Mouse (Mus musculus): ENCODE measurements at regions not wholly inside any gene's neighbourhood (a gene's known extent, or its start where the extent isn't known, plus 50 kb on each side); places are given as distances from the start of the nearest gene placed in this dataset.

DNA sequence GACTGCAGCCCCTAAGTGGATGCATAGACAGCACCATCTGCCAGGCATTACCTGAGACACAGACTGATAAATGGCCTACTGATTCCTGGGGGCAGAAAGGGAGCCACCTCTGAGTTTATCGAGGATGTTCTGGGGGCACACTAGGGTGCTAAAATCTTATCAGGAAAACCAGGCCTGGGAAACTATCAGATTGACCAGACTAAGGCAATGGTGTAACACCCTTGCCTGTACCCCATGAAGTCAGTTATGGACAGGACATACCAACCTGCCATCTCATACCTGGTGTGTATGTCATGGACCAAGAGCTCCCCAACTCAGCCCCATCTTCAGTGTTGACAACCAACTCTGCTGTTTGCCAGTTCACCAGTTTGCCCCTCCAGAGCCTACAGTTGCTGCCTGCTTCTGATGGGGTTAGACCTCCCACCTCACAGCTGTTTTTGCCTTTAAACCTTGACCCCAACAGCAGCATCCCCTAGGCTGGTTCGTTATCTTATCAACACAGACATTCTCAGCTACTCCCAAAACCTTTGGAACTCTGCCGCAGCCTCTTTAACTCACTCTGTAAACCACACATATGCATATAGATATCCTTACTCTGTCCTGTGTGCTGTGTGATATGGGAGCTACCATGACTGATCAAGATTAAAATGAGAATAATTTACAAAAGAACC, 83.6 kb upstream of the Irs2 start:
- DNase-seq, result no peak

DNA sequence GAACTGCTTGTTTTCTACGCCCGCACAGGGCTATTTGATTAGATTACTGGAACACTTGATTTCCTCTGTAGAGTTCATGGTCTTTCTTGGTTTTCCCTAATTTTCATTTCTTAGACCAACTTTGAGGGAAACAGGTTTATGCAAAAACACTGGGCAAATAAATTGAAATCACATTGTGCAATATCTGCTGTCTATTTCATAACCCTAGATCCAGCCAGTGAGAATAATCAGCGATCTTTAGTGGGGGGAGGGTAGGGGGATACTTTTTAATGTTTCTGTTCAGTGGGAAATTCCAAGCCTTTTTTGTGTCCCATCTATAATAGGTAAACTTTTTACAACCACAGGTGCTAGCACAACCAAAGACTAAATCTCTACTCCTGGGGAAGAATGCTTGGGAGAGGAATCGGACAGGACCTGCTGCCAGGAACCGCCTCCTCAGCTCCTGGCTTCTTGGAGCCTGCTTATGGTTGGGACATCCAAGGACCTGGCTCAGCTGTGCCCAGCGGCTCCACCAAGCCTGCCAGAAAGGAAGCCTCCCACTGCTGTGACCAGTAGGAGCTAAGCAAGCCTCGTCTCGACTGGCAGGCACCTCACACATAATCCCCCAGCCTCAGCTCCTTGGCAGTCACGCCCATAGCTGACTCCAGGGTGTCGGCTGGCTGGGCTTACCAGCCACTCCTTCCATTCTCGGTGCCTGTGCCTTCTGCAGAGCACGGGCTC, 80.8 kb upstream of the Irs2 start:
- DNase-seq, result no peak

DNA sequence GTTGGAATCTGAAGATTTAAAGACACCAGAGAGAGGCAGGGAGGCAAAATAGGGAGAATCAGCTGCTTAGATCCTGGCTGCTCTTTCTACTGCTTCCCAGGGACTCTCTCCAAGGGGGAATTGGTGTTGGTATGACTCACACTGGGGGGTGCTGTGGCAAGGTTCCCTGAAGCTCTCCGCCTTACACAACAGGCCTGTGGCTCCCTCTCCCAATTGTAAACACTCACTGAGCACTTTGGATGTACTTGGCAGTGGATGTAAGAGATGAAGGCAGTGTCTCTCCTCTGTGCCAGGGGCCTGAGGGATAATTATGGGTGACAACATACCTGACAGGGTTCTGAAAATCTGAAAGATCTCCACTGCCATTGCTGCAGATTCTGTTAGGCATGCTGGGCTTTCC, 77.0 kb upstream of the Irs2 start:
- DNase-seq, result no peak

DNA sequence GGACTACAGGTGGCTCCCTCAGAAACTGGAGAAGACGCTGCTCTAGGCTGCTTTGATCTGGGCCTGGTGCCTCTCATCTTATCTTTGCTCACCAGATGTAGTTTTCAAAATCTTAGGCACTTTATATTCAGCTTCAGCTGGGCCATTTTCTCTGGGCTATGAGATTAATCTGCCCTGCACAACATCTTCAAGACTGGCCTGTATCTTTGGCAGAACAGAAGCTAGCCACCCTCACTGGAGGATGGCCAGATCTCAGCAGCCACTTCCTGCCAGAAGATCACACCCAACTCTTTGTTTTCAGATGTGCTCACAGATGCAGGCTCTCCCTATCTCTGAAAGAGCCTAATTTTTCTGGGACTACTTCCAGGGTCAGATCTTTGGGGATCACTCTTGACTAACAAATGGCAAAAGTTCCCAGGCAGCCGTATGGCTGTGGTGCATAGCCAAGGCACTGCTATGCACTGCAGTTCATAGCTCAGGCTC, 75.8 kb upstream of the Irs2 start:
- no peak for DNase-seq

DNA sequence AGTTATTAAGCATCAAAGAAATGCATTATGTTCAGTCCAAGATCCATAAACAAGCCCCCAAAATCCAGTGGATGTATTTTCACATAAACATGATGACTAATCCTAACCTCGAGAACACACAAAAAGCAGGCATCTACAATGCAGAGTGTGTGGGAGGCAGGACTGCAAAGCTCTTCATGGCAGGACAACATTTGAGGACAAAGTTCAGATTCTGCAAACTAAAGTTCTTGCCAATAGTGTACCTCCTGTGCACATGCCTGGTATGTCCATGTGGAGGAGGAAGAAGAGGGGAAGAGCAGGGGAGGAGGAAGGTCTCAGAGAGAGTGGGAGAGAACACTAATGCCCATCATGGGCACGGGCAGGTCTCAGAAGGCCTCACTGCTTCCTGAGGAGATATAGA, 72.6 kb upstream of the Irs2 start:
- DNase-seq, result no peak

DNA sequence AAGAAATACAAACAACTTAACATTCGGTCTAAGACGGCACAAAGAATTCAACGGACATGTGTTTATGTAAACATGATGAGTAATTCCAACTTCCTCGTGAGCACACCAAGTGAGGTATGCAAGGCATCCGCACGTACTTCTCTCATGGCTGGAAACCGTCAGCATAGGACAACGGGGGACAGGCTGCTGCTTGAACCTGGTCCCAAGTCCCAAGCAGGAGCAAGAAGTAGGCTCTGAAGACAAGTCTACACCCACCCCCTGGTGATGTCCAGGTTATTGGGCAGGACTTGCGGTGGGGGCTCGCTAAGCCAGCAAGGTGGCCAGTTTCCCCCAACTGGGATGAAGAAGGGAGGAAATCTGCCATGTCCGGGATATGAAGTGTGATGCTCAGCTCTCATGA, 71.5 kb upstream of the Irs2 start:
- DNase-seq, result no peak

DNA sequence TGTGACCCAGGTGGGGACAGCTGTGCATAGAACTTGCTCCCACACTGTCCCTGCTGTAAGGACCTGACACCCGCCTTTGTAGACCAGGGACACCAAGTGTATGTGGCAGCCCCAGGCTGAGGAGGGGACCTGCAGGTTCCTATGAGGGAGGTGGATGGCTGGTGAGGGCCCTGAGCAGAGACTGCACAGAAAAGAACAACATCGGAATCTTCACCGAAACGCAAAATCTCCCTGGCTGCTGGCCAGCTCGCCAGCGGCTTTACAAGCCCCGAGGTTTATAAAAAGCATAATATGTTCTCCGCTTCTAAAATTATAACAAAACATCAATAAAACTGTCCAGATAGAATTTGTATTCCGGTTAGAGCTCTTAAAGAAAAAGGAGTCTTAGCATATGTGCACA, 68.9 kb upstream of the Irs2 start:
- no peak for DNase-seq

DNA sequence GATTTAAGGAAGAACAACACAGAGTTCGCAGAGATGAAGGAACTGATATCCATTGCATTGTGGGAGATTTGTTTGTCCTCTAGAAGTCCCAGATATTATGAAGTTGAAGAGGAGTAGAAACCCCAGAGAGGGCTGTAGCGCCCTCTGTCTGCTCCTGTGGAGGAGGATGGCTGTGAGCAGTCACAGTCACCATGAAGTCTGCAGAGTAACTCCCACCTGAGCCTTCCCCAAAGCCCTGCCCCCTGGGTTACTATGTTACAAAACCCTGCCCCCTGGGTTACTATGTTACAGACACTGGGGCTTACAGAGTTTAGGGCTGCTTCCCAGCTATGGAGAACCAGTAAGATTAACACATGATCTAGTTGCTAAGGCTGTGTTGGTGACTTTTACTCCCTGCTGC, 62.9 kb upstream of the Irs2 start:
- DNase-seq, result peak; percentile 24

DNA sequence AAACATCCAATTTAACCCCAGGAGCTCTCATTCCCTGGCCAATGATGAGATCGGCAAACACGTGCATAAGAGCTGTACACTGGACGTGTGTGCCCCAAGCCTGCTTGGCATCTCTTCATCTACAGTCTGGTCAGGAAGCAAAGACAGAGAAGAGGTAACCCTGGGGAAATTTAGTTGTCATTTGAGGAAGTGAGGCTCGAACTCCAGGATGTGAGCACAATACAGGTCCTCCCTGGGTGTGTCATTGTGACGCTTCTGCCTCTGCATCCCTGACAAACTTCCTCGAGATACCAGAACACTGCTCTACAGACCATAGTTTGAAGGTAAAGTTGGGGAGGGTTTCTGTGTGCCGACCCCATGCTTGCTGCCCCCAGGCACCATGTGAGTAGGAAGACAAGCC, 59.2 kb upstream of the Irs2 start:
- DNase-seq, result no peak

DNA sequence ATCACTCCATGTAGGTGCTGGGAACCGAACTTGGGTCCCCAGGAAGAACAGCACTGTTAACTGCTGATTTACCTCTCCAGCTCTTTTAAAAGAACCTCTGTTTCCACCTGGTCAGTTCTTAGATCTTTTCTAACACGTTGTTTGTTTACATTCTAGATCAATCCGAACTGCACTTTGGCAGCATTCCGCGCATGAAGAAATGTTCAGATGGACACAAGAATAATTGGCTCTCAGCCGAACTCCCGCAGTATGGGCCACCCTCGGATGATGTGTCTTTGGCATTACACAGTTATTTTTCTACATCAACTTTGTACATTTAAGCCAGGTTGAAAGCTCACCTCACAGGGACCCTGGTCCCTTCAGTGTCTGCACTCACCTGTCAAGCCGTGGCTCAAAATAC, 57.7 kb upstream of the Irs2 start:
- no peak for DNase-seq

DNA sequence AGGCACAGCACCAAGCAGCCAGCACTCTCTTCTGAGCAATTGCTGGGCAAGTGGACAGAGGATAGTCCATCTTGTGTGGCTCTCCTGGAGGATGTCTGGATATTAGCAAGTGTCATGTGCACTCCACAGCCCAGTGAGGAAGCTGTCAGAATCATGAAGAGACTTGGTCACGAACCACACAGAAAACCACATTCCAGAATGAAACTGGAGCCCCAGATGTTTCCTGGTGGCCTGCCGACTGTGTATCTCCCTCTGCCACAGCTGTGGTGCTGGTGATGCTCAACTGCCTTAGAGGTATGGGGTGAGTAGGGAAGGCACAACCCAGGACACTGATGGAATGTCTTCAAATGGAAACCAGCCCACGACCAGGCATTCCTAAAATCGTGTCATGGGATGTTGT, 57.0 kb upstream of the Irs2 start:
- no peak for DNase-seq

DNA sequence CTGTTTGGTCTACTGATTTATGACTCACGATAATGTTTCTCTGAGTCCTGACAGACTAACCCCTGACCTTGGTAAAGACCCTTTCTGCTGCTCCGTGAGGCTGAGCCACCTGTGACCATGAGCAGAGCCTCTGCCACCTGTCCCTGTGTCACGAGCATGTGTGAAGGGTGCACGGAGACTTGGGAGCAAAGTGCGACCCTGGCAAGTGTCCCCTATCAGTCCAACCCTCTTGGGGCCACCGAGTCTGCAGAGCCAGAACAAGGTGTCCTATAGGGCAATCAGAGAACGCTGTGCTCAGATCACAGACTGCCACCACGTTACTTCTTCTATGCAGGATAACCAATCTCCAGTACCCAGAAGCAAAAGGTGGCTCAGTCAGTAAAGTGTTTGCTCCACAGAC, 54.8 kb upstream of the Irs2 start:
- no peak for DNase-seq

DNA sequence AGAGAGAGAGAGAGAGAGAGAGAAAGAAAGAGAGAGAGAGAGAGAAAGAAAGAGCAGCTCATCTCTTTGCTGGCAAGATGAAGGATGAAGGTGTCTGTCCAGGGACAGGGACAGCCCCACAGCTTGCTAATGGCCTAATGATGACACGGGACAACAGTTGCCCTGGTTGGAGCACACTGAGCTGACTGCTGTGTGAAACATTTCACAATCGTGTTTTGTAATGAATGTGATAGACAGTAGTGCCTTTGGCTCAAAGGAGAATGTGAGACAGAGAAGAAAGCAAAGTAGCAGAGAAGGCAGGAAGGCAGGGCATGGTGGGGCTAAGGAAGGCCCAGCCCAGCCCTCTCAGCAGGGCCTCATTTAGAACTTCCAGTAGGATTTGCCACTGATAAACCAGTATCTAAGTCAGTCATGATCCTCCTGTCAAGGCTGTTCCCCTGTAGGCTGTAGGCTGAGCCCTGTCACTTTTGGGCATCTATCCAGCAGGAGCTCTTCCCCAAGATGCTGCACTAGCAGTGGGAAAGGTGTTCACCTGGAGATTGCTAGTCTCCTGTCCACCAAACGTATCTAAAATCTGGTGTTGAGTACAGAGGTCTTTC, 54.2 kb upstream of the Irs2 start:
- no peak for DNase-seq

DNA sequence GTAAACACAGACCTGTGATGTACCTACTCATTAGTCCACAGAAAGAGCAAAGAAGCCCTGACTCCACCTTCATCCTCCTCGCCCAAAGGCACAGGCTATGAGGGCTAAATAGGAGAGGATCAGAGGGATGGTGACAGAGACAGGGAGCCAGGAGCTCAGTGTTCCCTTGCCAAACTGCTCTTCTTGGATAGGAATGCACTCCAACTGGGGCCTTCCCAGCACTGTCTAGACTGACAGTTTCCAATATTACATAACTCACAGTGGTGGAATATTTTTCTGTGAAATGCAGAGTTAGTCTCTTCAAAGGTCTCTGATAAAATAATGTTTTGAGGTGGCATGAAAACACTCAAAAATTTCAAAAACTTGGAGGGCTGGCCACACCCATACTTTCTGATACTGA, 53.5 kb upstream of the Irs2 start:
- no peak for DNase-seq

DNA sequence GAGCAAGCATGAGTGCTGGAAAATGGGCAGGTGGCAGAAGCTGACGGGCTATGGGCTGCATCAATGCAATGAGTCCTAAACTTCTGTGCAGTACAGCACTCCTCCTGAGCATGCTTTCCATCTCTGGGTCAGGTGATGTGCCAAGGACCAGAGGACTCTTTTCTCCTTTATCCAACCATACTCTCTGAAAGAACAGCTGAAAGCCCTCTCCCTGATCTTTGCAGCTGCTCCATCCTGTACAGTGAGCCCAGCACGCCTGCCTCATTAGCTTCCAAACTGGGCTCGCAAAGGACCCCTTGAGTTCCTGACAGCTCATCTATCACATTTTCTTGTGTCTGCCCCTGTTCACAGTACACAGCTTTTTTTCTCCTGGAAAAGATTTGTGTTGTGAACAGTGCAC, 52.3 kb upstream of the Irs2 start:
- DNase-seq, result peak; percentile 28

DNA sequence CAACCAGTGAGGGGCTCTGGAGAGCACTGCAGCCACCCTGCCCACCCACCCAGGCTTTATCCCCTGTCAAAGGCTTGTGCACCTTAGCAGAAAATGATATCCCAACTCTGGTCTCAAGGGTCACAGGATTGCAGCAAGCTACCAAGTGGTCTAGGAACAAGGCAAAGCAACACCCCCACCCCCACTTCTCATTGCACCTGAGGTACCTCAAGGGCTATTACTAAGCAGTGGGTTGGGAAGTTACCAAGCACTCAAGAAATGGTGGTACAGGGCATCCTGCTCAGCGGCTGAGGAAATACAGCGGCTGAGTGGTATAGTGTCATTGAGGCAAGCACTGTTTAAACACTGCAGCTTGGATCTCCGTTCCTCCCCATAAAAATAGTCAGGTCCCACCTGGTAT, 50.1 kb upstream of the Irs2 start:
- no peak for DNase-seq
